Mouse (Mus musculus) olfactory bulb, adult 2 months (tissue): Measurements from ENCODE around the gene Ttll9.

ENCODE experiments used
- CTCF ChIP-seq: fragments of 200-500 bp; IDR thresholded peaks from 2 replicates; pipeline ENCODE4 v1.5.1; 2012; ENCODE audit warnings: low read depth, mild to moderate bottlenecking, low read length, moderate library complexity; ENCODE audit not compliant: insufficient read depth
- POLR2A ChIP-seq: fragments of 200-500 bp; IDR thresholded peaks from 2 replicates; pipeline ENCODE4 v1.6.1; 2012; ENCODE audit warnings: mild to moderate bottlenecking, low read depth, low read length, moderate library complexity; ENCODE audit not compliant: insufficient read depth

DNA sequence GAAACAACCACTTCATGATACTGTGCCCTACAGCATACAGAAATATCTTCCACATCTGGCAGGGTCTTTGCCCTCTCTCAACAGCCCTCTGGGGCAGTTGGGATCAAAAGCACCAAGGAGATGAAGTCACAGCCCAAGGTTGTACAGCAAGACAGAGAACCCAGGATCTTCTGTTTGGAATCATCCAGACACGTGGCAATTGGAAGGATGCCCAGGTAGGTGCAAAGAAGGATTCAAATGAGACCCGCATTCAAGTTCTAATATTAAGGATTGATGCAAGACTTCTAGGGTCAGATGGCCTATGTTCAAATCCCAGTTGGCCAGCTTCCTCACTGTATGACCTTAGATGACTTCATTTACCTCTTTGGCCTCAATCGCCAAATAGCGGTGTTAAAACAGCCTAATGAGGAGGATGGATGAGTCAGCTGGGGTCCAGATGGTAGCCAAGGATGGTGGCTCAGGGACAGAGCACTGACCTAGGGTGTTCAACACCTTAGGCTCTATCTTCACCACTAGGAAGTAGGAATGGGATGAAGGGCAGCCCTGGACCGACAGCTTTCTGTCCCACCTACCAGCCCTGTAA lies 13.8 kb upstream of the Ttll9 start:
- no peak for TF ChIP-seq CTCF
- no peak for TF ChIP-seq POLR2A
